Mouse (Mus musculus) liver, adult 2 months (tissue): Measurements from ENCODE around the gene Peli1.

Experiments
- CTCF ChIP-seq: fragments of 200-500 bp; IDR thresholded peaks from 2 replicates; pipeline ENCODE4 v1.5.1; 2011; ENCODE audit warnings: low read depth, low read length, control low read depth
- POLR2A ChIP-seq: fragments of 200-500 bp; IDR thresholded peaks from 2 replicates; pipeline ENCODE4 v1.6.1; 2011; ENCODE audit warnings: low read length, control low read depth; ENCODE audit not compliant: insufficient read depth; ENCODE audit errors: extremely low read depth

DNA sequence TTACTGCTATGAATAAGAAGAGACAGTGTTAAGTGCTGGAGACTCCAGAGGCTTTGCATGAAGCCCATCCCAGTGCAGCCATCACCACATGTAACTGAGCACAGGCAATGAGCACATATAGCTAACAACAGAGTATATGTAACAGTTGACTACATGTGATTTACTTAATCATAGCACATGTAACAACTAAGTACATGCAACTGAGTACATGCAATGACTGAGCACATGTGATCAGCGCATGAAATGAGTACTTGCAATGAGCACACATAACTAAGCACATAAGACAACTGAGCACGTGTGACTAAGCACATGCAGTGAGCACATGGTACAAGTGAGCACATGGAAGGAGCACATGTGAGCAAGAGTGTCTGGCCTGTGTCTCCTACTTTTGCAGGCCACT, 29.0 kb upstream of the Peli1 start:
- TF ChIP-seq POLR2A = no peak
- no peak for TF ChIP-seq CTCF
